Mouse (Mus musculus) testis, postnatal 14 days (tissue): ENCODE measurements around the gene Igsf8.

Source experiments
- DNase-seq: peaks from one replicate; pipeline ENCODE4 v3.0.0; 2021; ENCODE audit warnings: low spot score

Gene Igsf8

GRCm38 (mm10) chr1:172323801-172324359, 62.4 kb downstream of the Igsf8 start:
- DNase-seq = no peak

- DNase-seq = peak; percentile 71
Measured at GRCm38 (mm10) chr1:172324725-172325124, 63.3 kb downstream of the Igsf8 start.

GRCm38 (mm10) chr1:172325680-172326535, 64.5 kb downstream of the Igsf8 start:
- DNase-seq = peak; percentile 60

- no peak for DNase-seq
Measured at GRCm38 (mm10) chr1:172326684-172327083, 65.2 kb downstream of the Igsf8 start.

GRCm38 (mm10) chr1:172327206-172328001, 66.0 kb downstream of the Igsf8 start:
- DNase-seq = no peak

GRCm38 (mm10) chr1:172328041-172328440, 66.6 kb downstream of the Igsf8 start:
- DNase-seq = no peak

GRCm38 (mm10) chr1:172328461-172328860, 67.0 kb downstream of the Igsf8 start:
- DNase-seq = no peak

- no peak for DNase-seq
Measured at GRCm38 (mm10) chr1:172329131-172329530, 67.7 kb downstream of the Igsf8 start, which contains the start of gene Kcnj9. TSS of gene Kcnj9 (minus strand) at chr1:172329318.

- no peak for DNase-seq
Measured at GRCm38 (mm10) chr1:172329616-172330015, 68.2 kb downstream of the Igsf8 start.

GRCm38 (mm10) chr1:172331422-172331947, 70.0 kb downstream of the Igsf8 start:
- DNase-seq = no peak

GRCm38 (mm10) chr1:172332925-172333324, 71.5 kb downstream of the Igsf8 start:
- DNase-seq = no peak

- DNase-seq = no peak
Measured at GRCm38 (mm10) chr1:172333512-172333911, 72.1 kb downstream of the Igsf8 start.

- DNase-seq = no peak
Measured at GRCm38 (mm10) chr1:172335804-172336203, 74.4 kb downstream of the Igsf8 start.

GRCm38 (mm10) chr1:172337411-172338185, 76.2 kb downstream of the Igsf8 start:
- no peak for DNase-seq

- peak; percentile 80 for DNase-seq
Measured at GRCm38 (mm10) chr1:172340729-172341321, 79.4 kb downstream of the Igsf8 start, which contains the start of gene Kcnj10. TSS of gene Kcnj10 (plus strand) at chr1:172341210.

- no peak for DNase-seq
Measured at GRCm38 (mm10) chr1:172341386-172341785, 79.9 kb downstream of the Igsf8 start.

GRCm38 (mm10) chr1:172342729-172343128, 81.3 kb downstream of the Igsf8 start:
- DNase-seq = no peak

GRCm38 (mm10) chr1:172343914-172344313, 82.5 kb downstream of the Igsf8 start:
- DNase-seq = no peak

GRCm38 (mm10) chr1:172344820-172345219, 83.4 kb downstream of the Igsf8 start:
- DNase-seq = no peak

- no peak for DNase-seq
Measured at GRCm38 (mm10) chr1:172346707-172347106, 85.3 kb downstream of the Igsf8 start.

GRCm38 (mm10) chr1:172347382-172347781, 85.9 kb downstream of the Igsf8 start:
- DNase-seq = no peak
